Mouse (Mus musculus) E14TG2a.4 (cell line): ENCODE results near the gene Tmem72.
A peak's percentile ranks its signal among the peaks of the same experiment; 100 is the strongest.

ENCODE experiments used
- H3K27me3 ChIP-seq: 2 replicates; pipeline ENCODE4 v1.6.1; 2014; ENCODE audit warnings: low read length, control low read depth; ENCODE audit not compliant: insufficient read depth
- H3K36me3 ChIP-seq: 2 replicates; pipeline ENCODE4 v1.6.1; 2014; ENCODE audit warnings: low read length, control low read depth; ENCODE audit not compliant: insufficient read depth
- H3K4me1 ChIP-seq: replicated peaks from 2 replicates; pipeline ENCODE4 v1.6.1; 2014; ENCODE audit warnings: low read depth, low read length, control low read depth
- H3K4me3 ChIP-seq: replicated peaks from 2 replicates; pipeline ENCODE4 v1.5.1; 2014; ENCODE audit warnings: mild to moderate bottlenecking, low read length
- H3K9me3 ChIP-seq: 2 replicates; pipeline ENCODE4 v1.6.1; 2014; ENCODE audit warnings: low read length, control low read depth
- CTCF ChIP-seq: conservative IDR thresholded peaks from 2 replicates; pipeline ENCODE4 v1.5.1; 2014; ENCODE audit warnings: low read length
- NANOG ChIP-seq: IDR thresholded peaks from 2 replicates; pipeline ENCODE4 v1.6.1; 2014; ENCODE audit warnings: borderline replicate concordance, low read length, mixed read lengths
- POU5F1 ChIP-seq: IDR thresholded peaks from 2 replicates; pipeline ENCODE4 v1.6.1; 2014; ENCODE audit warnings: low read length, borderline replicate concordance

Gene Tmem72

GRCm38 (mm10) chr6:116636581-116637235, 80.0 kb downstream of the Tmem72 start:
- Histone ChIP-seq H3K4me3 (no peak overlapping the region), H3K9me3 (no peaks in the 10 kb centered on the region), H3K4me1 (peaks cover 19% of the 10 kb centered on the region), H3K27me3 (peaks cover 4% of the 10 kb centered on the region; the same call in 1 of the 2 replicates), H3K36me3 (no peaks in the 10 kb centered on the region)
- no peak for TF ChIP-seq CTCF
- TF ChIP-seq NANOG = no peak
- no peak for TF ChIP-seq POU5F1

GRCm38 (mm10) chr6:116635251-116636180, 81.2 kb downstream of the Tmem72 start:
- Histone ChIP-seq H3K27me3 (peaks cover 4% of the 10 kb centered on the region; the same call in 1 of the 2 replicates), H3K36me3 (no peaks in the 10 kb centered on the region), H3K4me1 (peaks cover 17% of the 10 kb centered on the region), H3K9me3 (no peaks in the 10 kb centered on the region), H3K4me3 (no peak overlapping the region)
- no peak for TF ChIP-seq NANOG
- TF ChIP-seq POU5F1 = no peak
- no peak for TF ChIP-seq CTCF

GRCm38 (mm10) chr6:116633741-116634695, 82.7 kb downstream of the Tmem72 start:
- H3K4me1 ChIP-seq = peaks cover 12% of the 10 kb centered on the region
- H3K9me3 ChIP-seq = no peaks in the 10 kb centered on the region
- peaks cover 4% of the 10 kb centered on the region; the same call in 1 of the 2 replicates for H3K27me3 ChIP-seq
- H3K36me3 ChIP-seq = no peaks in the 10 kb centered on the region
- H3K4me3 ChIP-seq = no peak overlapping the region
- no peak for TF ChIP-seq POU5F1

GRCm38 (mm10) chr6:116632129-116632528, 84.6 kb downstream of the Tmem72 start:
- no peak overlapping the region for H3K4me3 ChIP-seq
- TF ChIP-seq CTCF (peak; percentile 88), POU5F1 (no peak), NANOG (no peak)
- peaks cover 5% of the 10 kb centered on the region; the same call in 1 of the 2 replicates for H3K27me3 ChIP-seq
- H3K4me1 ChIP-seq = peaks cover 20% of the 10 kb centered on the region
- no peaks in the 10 kb centered on the region for H3K36me3 ChIP-seq
- no peaks in the 10 kb centered on the region for H3K9me3 ChIP-seq

- TF ChIP-seq NANOG (no peak), CTCF (no peak), POU5F1 (no peak)
- Histone ChIP-seq H3K4me3 (no peak overlapping the region), H3K36me3 (peaks cover 12% of the 10 kb centered on the region), H3K27me3 (peaks cover 5% of the 10 kb centered on the region; the same call in 1 of the 2 replicates), H3K4me1 (peaks cover 24% of the 10 kb centered on the region), H3K9me3 (no peaks in the 10 kb centered on the region)
Observed at GRCm38 (mm10) chr6:116629766-116630165, 86.9 kb downstream of the Tmem72 start.
